Mouse (Mus musculus) liver, postnatal 0 days (tissue): ENCODE results near the gene Plxna4.

Experiments used
- CTCF ChIP-seq: sonication (generic); IDR thresholded peaks from 2 replicates; pipeline ENCODE4 v1.5.1; 2016; ENCODE audit warnings: antibody characterized with exemption, low read depth
- EP300 ChIP-seq: IDR thresholded peaks from 2 replicates; pipeline ENCODE4 v1.6.1; 2016; ENCODE audit warnings: antibody characterized with exemption, low read depth, mild to moderate bottlenecking

DNA sequence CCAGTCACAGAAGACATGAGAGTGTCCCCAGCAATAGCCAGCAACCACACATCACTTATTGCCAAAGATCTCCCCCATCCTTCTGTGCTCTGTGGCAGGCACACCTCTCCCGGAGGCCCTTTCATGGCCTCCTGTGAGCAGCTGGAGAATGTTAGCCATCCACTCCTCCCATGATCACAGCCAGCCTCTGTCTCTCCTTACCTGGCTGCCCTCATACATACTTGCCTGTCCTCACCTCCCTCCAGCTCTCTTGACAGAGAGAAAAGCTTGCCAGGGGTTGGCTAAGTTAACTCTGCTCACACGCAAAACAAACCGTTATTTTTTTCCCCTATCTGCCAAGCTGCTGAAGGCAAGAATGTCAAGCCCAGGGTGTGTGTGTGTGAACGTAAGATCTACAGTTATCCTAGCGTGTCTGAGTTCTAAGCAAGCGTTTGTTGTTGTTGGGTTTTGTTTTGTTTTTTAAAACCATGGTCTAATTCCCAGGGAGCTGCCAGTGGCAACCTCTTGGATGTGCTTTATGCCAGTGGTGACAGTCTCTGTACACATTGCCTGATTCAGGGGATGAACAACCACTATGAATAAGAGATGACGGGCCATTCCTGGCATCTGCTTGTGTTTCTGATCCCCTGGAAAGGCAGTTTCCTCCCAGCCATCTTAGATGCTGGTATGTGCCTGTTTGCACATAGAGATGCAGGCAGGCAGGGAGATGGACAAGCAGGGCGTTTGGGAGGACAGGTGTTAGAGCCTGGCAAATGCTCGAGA lies 257.8 kb downstream of the Plxna4 start:
- TF ChIP-seq CTCF (no peak), EP300 (no peak)
